Mouse (Mus musculus) embryonic facial prominence, embryonic 14.5 days (tissue): ENCODE data around the gene Rbm8a2. TPM values are rescaled to one million over a fixed set of nuclear protein-coding genes. Genes with fewer than 3 reads are reported as not detected.

Experiments used
- ATAC-seq: fragments of 200-750 bp; cut with Nextera tagmentation; 2 replicates; pipeline ENCODE4 v1.8.0; 2017; ENCODE audit warnings: low read depth, moderate number of reproducible peaks, moderate TSS enrichment
- DNase-seq: peaks from one replicate; pipeline ENCODE4 v3.0.0-alpha.2; 2015; ENCODE audit warnings: low spot score
- H3K27ac ChIP-seq: fragments of 300-500 bp; sonication (generic); replicated peaks from 2 replicates; pipeline ENCODE4 v1.5.1; 2014; ENCODE audit warnings: low read depth, mild to moderate bottlenecking, low read length, moderate library complexity
- H3K27me3 ChIP-seq: fragments of 300-500 bp; sonication (generic); replicated peaks from 2 replicates; pipeline ENCODE4 v1.6.1; 2014; ENCODE audit warnings: low read length; ENCODE audit not compliant: control insufficient read depth, insufficient read depth
- H3K36me3 ChIP-seq: fragments of 300-500 bp; sonication (generic); 2 replicates; pipeline ENCODE4 v1.6.1; 2014; ENCODE audit warnings: low read length, mixed read lengths; ENCODE audit not compliant: control insufficient read depth, insufficient read depth
- H3K4me1 ChIP-seq: fragments of 300-500 bp; sonication (generic); 2 replicates; pipeline ENCODE4 v1.6.1; 2014; ENCODE audit warnings: antibody characterized with exemption, low read length; ENCODE audit not compliant: control insufficient read depth, insufficient read depth
- H3K4me2 ChIP-seq: fragments of 300-500 bp; sonication (generic); 2 replicates; pipeline ENCODE4 v1.6.1; 2014; ENCODE audit warnings: low read depth, mild to moderate bottlenecking, low read length, moderate library complexity, mixed read lengths
- H3K4me3 ChIP-seq: fragments of 300-500 bp; sonication (generic); 2 replicates; pipeline ENCODE4 v1.5.1; 2014; ENCODE audit warnings: low read depth, mild to moderate bottlenecking, low read length
- H3K9ac ChIP-seq: fragments of 300-500 bp; sonication (generic); 2 replicates; pipeline ENCODE4 v1.6.1; 2014; ENCODE audit warnings: low read depth, mild to moderate bottlenecking, low read length, moderate library complexity, mixed read lengths
- H3K9me3 ChIP-seq: fragments of 300-500 bp; sonication (generic); 2 replicates; pipeline ENCODE4 v1.6.1; 2016; ENCODE audit warnings: low read length; ENCODE audit not compliant: control insufficient read depth
- WGBS: fragments of 180-500 bp; shearing (Covaris S2); extraction: QIAGEN DNeasy Blood & Tissue Kit; methylation state at CpG from one replicate; pipeline ENCODE4 v1.1.7; 2014; 5-methylcytosine and 5-hydroxymethylcytosine counted together
- polyA plus RNA-seq: library from polyadenylated mRNA; unstranded; fragments of >200 nt; fragmentation: Nextera tagmentation; extraction: Ambion mirVana; gene quantifications from 2 replicates; pipeline ENCODE4 v1.2.1, GENCODE M21; 2014

Gene Rbm8a2
- polyA plus RNA-seq, 1 experiment from 2014 or later, result 0.57 TPM

DNA sequence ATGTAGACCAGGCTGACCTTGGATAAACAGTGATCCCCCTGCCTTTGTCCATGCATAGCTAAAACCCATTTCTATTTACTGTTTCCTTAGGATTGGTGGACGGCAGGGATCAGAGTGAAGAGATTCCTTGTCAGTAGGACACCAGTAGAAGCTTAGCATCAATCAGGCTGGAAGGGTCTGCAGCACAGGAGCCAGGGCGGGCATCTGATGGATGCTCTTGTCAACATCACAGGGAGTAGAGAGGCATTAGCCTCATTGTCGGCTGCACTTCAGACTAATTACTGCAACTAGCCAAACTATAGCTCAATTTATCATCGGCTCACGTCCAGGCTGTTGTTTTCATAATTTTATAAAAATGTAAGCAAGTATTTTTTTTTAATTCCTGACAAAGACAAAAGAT, 21.7 kb upstream of the Rbm8a2 start:
- H3K4me2 ChIP-seq, result no peak overlapping the region
- no peaks in the 10 kb centered on the region for H3K4me1 ChIP-seq
- H3K36me3 ChIP-seq, result no peaks in the 10 kb centered on the region
- ATAC-seq (no peak), DNase-seq (no peak)
- no peak overlapping the region for H3K9ac ChIP-seq
- no peak overlapping the region for H3K27ac ChIP-seq
- no peaks in the 10 kb centered on the region for H3K27me3 ChIP-seq
- no peaks in the 10 kb centered on the region for H3K9me3 ChIP-seq
- WGBS, result 75% methylated on average over 5 of the region's 5 CpGs
- H3K4me3 ChIP-seq, result no peak overlapping the region

DNA sequence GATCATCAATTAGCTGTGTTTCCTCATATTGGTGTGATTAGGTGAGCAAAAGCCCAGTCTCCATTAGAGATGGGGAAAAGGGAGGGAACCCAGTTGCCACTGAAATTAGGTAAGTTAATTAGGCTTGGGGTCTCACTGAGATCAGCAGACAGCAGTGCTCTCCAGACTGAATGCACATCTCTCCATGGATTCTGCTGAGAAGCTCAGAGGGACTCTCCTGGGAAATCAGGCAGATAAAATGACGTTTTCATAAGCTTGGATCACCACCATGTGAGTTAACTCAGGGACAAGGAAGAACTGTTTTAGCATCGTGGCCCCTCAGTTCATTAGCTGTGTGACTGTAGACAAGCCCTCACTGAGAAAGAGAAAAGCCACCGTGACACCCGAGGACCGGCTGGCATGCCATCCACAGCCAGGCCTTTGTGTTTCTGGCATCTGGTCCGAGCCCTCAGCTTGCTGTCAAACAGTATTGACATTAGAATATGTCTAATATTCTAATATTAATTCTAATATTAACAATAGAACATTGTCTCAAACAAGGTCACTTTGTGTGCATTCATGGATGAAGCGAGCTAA, 18.2 kb upstream of the Rbm8a2 start:
- Histone ChIP-seq H3K9ac (no peak overlapping the region), H3K36me3 (no peaks in the 10 kb centered on the region), H3K27me3 (no peaks in the 10 kb centered on the region), H3K9me3 (no peaks in the 10 kb centered on the region), H3K4me2 (no peak overlapping the region), H3K4me1 (no peaks in the 10 kb centered on the region), H3K27ac (no peak overlapping the region), H3K4me3 (no peak overlapping the region)
- DNase-seq (peak; percentile 43), ATAC-seq (peak; percentile 60; the same call in 1 of the 2 replicates)
- 52% methylated on average over 7 of the region's 7 CpGs for WGBS

DNA sequence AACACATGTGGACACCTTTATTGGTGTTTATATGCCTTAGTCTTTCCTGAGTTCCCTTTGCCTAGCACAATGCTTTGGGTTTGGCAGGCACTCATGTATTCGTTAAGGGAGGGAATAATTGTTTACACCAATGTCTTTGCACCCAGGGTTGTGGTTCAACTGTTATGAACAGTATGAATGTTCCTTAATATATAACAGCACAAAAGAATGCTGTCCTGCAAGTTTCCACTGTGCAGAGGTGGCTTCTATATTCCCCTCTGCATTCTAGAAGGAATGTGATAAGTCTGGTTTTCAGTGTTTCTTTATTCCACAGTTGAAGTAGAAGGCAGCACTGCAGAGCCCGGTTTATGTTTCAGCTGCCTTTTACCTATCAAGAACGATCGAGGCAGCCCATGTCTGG, 10.0 kb upstream of the Rbm8a2 start:
- H3K27me3 ChIP-seq, result no peaks in the 10 kb centered on the region
- ATAC-seq (peak; percentile 94), DNase-seq (peak; percentile 77)
- H3K4me1 ChIP-seq, result no peaks in the 10 kb centered on the region
- no peak overlapping the region; the same call in 1 of the 2 replicates for H3K27ac ChIP-seq
- no peaks in the 10 kb centered on the region for H3K9me3 ChIP-seq
- H3K4me3 ChIP-seq, result no peak overlapping the region
- H3K9ac ChIP-seq, result no peak overlapping the region
- H3K4me2 ChIP-seq, result no peak overlapping the region
- WGBS, result 65% methylated on average over 4 of the region's 4 CpGs
- no peaks in the 10 kb centered on the region for H3K36me3 ChIP-seq

DNA sequence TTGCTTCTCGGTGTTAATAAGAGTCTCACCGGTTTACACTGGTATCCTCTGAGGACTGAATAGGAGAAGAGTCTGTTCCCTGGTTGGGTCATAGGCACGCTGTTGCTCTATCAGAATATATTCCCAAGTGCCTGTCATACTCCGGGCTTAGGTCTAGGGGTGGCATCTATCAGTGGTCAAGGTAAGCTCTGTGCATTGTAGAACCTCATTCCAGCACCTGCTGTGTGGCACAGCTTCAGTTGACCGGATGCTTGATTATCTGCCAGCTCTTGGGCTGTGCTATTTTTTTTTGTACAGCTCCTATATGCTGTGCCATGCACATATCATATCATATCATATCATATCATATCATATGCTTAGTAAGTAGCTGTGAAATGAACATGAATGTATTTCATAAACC, 9.5 kb upstream of the Rbm8a2 start:
- no peak for DNase-seq
- H3K27me3 ChIP-seq, result no peaks in the 10 kb centered on the region
- H3K9ac ChIP-seq, result no peak overlapping the region
- no peak overlapping the region for H3K4me2 ChIP-seq
- 87% methylated on average over 5 of the region's 5 CpGs for WGBS
- ATAC-seq, result no peak
- H3K4me1 ChIP-seq, result no peaks in the 10 kb centered on the region
- H3K4me3 ChIP-seq, result no peak overlapping the region
- no peaks in the 10 kb centered on the region for H3K9me3 ChIP-seq
- no peaks in the 10 kb centered on the region for H3K36me3 ChIP-seq
- no peak overlapping the region; the same call in 1 of the 2 replicates for H3K27ac ChIP-seq

DNA sequence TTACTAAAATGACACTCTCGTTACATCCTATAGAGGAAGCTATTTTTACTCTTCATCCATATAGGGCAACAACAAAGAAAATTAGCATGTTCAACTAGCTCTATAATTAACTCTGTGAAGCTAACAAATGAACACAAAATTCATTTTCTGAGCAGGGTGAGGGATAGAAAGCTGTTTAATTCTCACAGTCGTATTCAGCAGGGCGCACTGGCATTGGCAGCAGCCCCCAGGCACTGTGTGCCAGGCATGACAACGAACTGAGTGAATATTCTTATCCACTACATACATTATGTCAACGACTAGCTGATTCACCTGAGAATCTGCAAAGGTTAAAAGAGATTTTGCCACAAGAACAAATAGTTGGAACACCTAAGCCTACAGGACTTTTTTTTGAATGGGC, 8.2 kb downstream of the Rbm8a2 start:
- WGBS, result 79% methylated on average over 5 of the region's 5 CpGs
- Histone ChIP-seq H3K27me3 (no peaks in the 10 kb centered on the region), H3K4me2 (no peak overlapping the region), H3K9me3 (0 out of 2 replicates have a peak, but pooled peaks cover 3% of the 10 kb centered on the region), H3K27ac (no peak overlapping the region), H3K4me1 (no peaks in the 10 kb centered on the region), H3K36me3 (no peaks in the 10 kb centered on the region), H3K4me3 (no peak overlapping the region), H3K9ac (no peak overlapping the region)
- ATAC-seq (no peak), DNase-seq (no peak)

DNA sequence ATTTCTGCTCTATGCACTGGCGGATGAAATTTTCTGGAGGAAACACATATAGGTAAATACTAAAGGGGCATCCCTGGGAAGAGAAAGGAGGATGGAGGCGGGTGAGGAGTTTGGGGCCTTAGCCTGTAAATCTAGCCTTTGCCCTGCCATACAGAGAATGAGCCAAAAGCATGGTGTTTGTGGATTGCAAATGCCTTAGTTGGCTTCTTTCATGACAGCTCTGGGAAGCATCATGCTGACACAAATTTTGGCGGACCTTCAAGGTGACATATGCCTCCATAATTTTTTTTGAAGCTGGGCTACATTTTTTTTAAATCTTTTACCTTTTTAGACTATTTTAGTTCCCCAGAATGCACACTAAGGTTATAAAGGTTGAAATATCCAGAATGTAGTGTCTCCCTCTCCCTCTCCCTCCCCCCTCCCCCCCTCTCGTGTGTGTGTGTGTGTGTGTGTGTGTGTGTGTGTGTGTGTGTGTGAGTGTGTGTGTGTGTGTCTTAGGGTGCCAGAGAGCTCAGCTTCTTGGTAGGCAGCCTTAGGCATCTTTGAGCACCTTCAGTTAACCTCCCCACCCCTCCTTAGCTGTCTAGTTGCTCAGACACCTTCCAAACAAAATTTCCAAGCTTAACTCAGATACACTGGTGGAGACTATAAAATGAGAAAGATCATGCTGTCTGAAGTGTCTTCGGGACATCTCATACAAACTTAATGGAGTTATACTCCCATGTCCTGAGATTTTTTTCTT, 11.7 kb downstream of the Rbm8a2 start:
- Histone ChIP-seq H3K4me2 (no peak overlapping the region), H3K4me3 (no peak overlapping the region), H3K4me1 (no peaks in the 10 kb centered on the region), H3K27ac (no peak overlapping the region), H3K36me3 (no peaks in the 10 kb centered on the region), H3K9ac (no peak overlapping the region), H3K9me3 (0 out of 2 replicates have a peak, but pooled peaks cover 3% of the 10 kb centered on the region), H3K27me3 (no peaks in the 10 kb centered on the region)
- WGBS, result 87% methylated on average over 5 of the region's 5 CpGs
- no peak for ATAC-seq
- no peak for DNase-seq

DNA sequence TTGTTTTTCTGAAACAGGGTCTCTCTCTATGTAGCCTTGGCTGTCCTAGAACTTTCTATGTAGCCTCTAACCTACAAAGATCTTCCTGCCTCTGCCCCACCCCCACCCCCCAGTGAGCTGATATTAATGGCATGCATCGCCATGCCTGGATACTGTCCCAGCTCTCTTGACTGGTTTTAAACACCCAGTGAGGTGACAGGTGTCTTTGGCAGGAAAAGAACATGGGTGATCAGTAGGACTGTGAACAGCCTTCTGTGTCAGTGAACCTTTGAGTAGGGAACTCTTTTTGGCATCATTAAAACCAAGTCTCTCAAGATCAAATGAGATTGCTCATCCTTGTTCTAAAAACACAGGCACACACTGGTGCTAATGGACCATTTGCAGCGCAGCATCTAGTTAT, 17.1 kb downstream of the Rbm8a2 start:
- ATAC-seq (no peak), DNase-seq (no peak)
- H3K36me3 ChIP-seq, result no peaks in the 10 kb centered on the region
- no peaks in the 10 kb centered on the region for H3K9me3 ChIP-seq
- no peak overlapping the region for H3K27ac ChIP-seq
- H3K27me3 ChIP-seq, result no peaks in the 10 kb centered on the region
- H3K9ac ChIP-seq, result no peak overlapping the region
- no peak overlapping the region for H3K4me2 ChIP-seq
- WGBS, result 84% methylated on average over 2 of the region's 2 CpGs
- no peaks in the 10 kb centered on the region for H3K4me1 ChIP-seq
- H3K4me3 ChIP-seq, result no peak overlapping the region

DNA sequence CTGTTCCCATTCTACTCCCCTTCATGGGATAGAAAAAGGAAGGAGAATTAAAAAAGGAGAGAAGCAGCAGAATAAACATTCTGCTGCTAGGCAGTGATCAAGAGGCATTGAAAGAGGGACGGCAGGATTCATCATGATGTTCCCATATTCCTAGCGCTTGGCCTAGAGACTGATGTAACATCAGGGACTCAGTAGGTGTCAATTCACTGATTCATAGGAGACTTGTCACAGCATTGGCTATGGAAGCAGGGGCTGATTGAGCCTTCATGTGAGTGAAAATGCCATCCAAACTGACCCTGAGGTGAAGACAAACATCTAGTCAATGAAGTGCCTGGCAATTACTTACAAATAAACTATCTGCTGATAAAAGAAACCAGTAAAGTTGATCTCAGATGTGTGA, 28.1 kb downstream of the Rbm8a2 start:
- H3K9me3 ChIP-seq, result no peaks in the 10 kb centered on the region
- no peak for DNase-seq
- H3K9ac ChIP-seq, result no peak overlapping the region
- no peak overlapping the region for H3K27ac ChIP-seq
- H3K36me3 ChIP-seq, result no peaks in the 10 kb centered on the region
- H3K4me3 ChIP-seq, result no peak overlapping the region
- no peak overlapping the region for H3K4me2 ChIP-seq
- H3K4me1 ChIP-seq, result peaks cover 3% of the 10 kb centered on the region; the same call in 1 of the 2 replicates
- 64% methylated on average over 2 of the region's 2 CpGs for WGBS
- ATAC-seq, result no peak
- no peaks in the 10 kb centered on the region for H3K27me3 ChIP-seq

DNA sequence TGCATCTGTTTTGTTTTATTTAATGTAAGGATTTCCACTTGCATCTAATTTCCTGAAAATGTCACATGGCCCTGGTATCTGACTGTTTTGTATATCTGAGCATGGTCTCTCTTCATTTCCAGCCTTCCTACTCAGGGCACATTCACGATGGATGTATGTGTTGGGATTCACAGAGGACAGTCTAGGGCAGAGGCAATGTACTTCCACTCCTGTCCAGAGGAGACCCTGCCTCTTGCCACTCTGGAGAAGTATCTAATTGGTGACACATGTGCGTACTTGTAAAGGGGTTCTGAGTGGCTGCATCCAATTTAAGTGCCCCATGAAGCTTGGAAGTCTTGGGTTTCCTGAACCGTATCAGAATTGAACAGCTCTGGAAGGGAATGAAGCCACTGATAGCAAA, 28.5 kb downstream of the Rbm8a2 start:
- no peak overlapping the region for H3K9ac ChIP-seq
- DNase-seq (no peak), ATAC-seq (no peak)
- no peaks in the 10 kb centered on the region for H3K27me3 ChIP-seq
- no peaks in the 10 kb centered on the region for H3K36me3 ChIP-seq
- peaks cover 3% of the 10 kb centered on the region; the same call in 1 of the 2 replicates for H3K4me1 ChIP-seq
- no peak overlapping the region for H3K4me3 ChIP-seq
- WGBS, result 41% methylated on average over 3 of the region's 3 CpGs
- no peak overlapping the region for H3K4me2 ChIP-seq
- H3K9me3 ChIP-seq, result no peaks in the 10 kb centered on the region
- no peak overlapping the region for H3K27ac ChIP-seq
